Mouse (Mus musculus) CH12.LX (cell line): ENCODE results near the gene Kdm8. TPM values are rescaled to one million over a fixed set of nuclear protein-coding genes. Genes with fewer than 3 reads are reported as not detected.
A peak's percentile ranks its signal among the peaks of the same experiment; 100 is the strongest.

Experiments used
- DNase-seq: peaks from one replicate; pipeline ENCODE4 v3.0.0-alpha.2; 2013; ENCODE audit errors: extremely low read depth
- H3K27ac ChIP-seq: 2 replicates; pipeline ENCODE4 v1.5.1; 2012; ENCODE audit warnings: low read depth, mild to moderate bottlenecking, control low read depth, moderate library complexity; ENCODE audit not compliant: insufficient read depth
- H3K27me3 ChIP-seq: replicated peaks from 2 replicates; pipeline ENCODE3; 2012; ENCODE audit warnings: inconsistent platforms
- H3K36me3 ChIP-seq, 2 experiments: replicated peaks in 1 of 2; 2 replicates each; pipeline versions ENCODE3 to v1.6.1; 2012; ENCODE audit warnings: inconsistent platforms in 1 of 2, low read length in 1 of 2, mild to moderate bottlenecking in 1 of 2, mixed read lengths in 1 of 2, moderate library complexity in 1 of 2; ENCODE audit not compliant: control insufficient read depth in 1 of 2, insufficient read depth in 1 of 2
- H3K4me1 ChIP-seq, 2 experiments: 2 replicates each; pipeline ENCODE4 v1.6.1; 2012; ENCODE audit warnings: inconsistent platforms in 1 of 2, moderate library complexity in 1 of 2; ENCODE audit not compliant: insufficient read depth in 2 of 2, control insufficient read depth in 1 of 2
- H3K4me2 ChIP-seq: 2 replicates; pipeline ENCODE4 v1.6.1; 2012; ENCODE audit warnings: low read depth, mild to moderate bottlenecking, control low read depth; ENCODE audit not compliant: poor library complexity, insufficient read depth, severe bottlenecking
- H3K4me3 ChIP-seq, 3 experiments: fragments of 150-350 bp in 1 of 3; sonication (generic) in 1 of 3; replicated peaks in 1 of 3; 2 replicates each; pipeline versions ENCODE3 to v1.5.1; 2011 to 2012; ENCODE audit warnings: low read depth in 2 of 3, low read length in 2 of 3, mild to moderate bottlenecking in 2 of 3, moderate library complexity in 2 of 3, control low read depth in 1 of 3, improper control_type of control experiment in 1 of 3, inconsistent platforms in 1 of 3, mixed read lengths in 1 of 3; ENCODE audit not compliant: poor library complexity in 1 of 3
- H3K79me2 ChIP-seq: replicated peaks from 2 replicates; pipeline ENCODE4 v1.6.1; 2012; ENCODE audit warnings: mild to moderate bottlenecking, moderate library complexity; ENCODE audit not compliant: control insufficient read depth, poor library complexity, insufficient read depth, severe bottlenecking; ENCODE audit errors: extremely low read depth
- H3K9ac ChIP-seq: 2 replicates; pipeline ENCODE4 v1.6.1; 2012; ENCODE audit warnings: low read depth, mild to moderate bottlenecking, control low read depth, moderate library complexity; ENCODE audit not compliant: insufficient read depth
- H3K9me3 ChIP-seq: replicated peaks from 2 replicates; pipeline ENCODE3; 2012; ENCODE audit warnings: low read length, inconsistent platforms, mixed read lengths
- BHLHE40 ChIP-seq: IDR thresholded peaks from 2 replicates; pipeline ENCODE4 v1.6.1; 2011; ENCODE audit warnings: mild to moderate bottlenecking, low read depth, low read length, improper control_type of control experiment
- CHD1 ChIP-seq: IDR thresholded peaks from 2 replicates; pipeline ENCODE4 v1.6.1; 2012; ENCODE audit warnings: low read depth, low read length, improper control_type of control experiment, inconsistent platforms
- CTCF ChIP-seq, 2 experiments: IDR thresholded peaks in 1 of 2; conservative IDR thresholded peaks in 1 of 2; 2 replicates each; pipeline ENCODE4 v1.5.1; 2011 to 2012; ENCODE audit warnings: low read depth in 2 of 2, low read length in 2 of 2, improper control_type of control experiment in 1 of 2, inconsistent platforms in 1 of 2, mild to moderate bottlenecking in 1 of 2, moderate library complexity in 1 of 2
- ELF1 ChIP-seq: IDR thresholded peaks from 2 replicates; pipeline ENCODE4 v1.6.1; 2014; ENCODE audit warnings: low read depth, mild to moderate bottlenecking, inconsistent platforms, low read length, improper control_type of control experiment
- EP300 ChIP-seq: IDR thresholded peaks from 2 replicates; pipeline ENCODE4 v1.6.1; 2011; ENCODE audit warnings: low read length, improper control_type of control experiment
- ETS1 ChIP-seq: conservative IDR thresholded peaks from 2 replicates; pipeline ENCODE4 v1.6.1; 2012; ENCODE audit warnings: low read depth, mild to moderate bottlenecking, inconsistent platforms, low read length, improper control_type of control experiment, moderate library complexity
- HCFC1 ChIP-seq: IDR thresholded peaks from 2 replicates; pipeline ENCODE4 v1.6.1; 2012; ENCODE audit warnings: low read depth, mild to moderate bottlenecking, inconsistent platforms, low read length, improper control_type of control experiment
- IRF4 ChIP-seq: IDR thresholded peaks from 2 replicates; pipeline ENCODE4 v1.6.1; 2014; ENCODE audit warnings: low read depth, mild to moderate bottlenecking, inconsistent platforms, low read length, improper control_type of control experiment
- JUN ChIP-seq: IDR thresholded peaks from 2 replicates; pipeline ENCODE4 v1.6.1; 2011; ENCODE audit warnings: low read depth, mild to moderate bottlenecking, low read length, improper control_type of control experiment, moderate library complexity; ENCODE audit not compliant: insufficient read depth
- MAFK ChIP-seq: IDR thresholded peaks from 2 replicates; pipeline ENCODE4 v1.6.1; 2011; ENCODE audit warnings: low read length, improper control_type of control experiment; ENCODE audit not compliant: insufficient replicate concordance
- MEF2A ChIP-seq: IDR thresholded peaks from 2 replicates; pipeline ENCODE4 v1.6.1; 2014; ENCODE audit warnings: low read depth, mild to moderate bottlenecking, inconsistent platforms, low read length, improper control_type of control experiment, borderline replicate concordance
- PAX5 ChIP-seq: IDR thresholded peaks from 2 replicates; pipeline ENCODE4 v1.6.1; 2012; ENCODE audit warnings: low read length, inconsistent platforms, mixed read lengths
- POLR2A ChIP-seq: IDR thresholded peaks from 2 replicates; pipeline ENCODE4 v1.6.1; 2011; ENCODE audit warnings: low read depth, mild to moderate bottlenecking, improper control_type of control experiment, low read length
- RAD21 ChIP-seq: IDR thresholded peaks from 2 replicates; pipeline ENCODE4 v1.6.1; 2011; ENCODE audit warnings: low read depth, mild to moderate bottlenecking, low read length, improper control_type of control experiment, moderate library complexity
- RCOR1 ChIP-seq: conservative IDR thresholded peaks from 2 replicates; pipeline ENCODE4 v1.6.1; 2012; ENCODE audit warnings: low read depth, mild to moderate bottlenecking, inconsistent platforms, low read length, improper control_type of control experiment
- SIN3A ChIP-seq: IDR thresholded peaks from 2 replicates; pipeline ENCODE4 v1.6.1; 2012; ENCODE audit warnings: low read length, improper control_type of control experiment, inconsistent platforms
- SMC3 ChIP-seq: IDR thresholded peaks from 2 replicates; pipeline ENCODE4 v1.6.1; 2011; ENCODE audit warnings: low read depth, low read length, improper control_type of control experiment
- TBP ChIP-seq: conservative IDR thresholded peaks from 2 replicates; pipeline ENCODE4 v1.6.1; 2011; ENCODE audit warnings: low read depth, low read length, improper control_type of control experiment
- USF1 ChIP-seq: IDR thresholded peaks from 2 replicates; pipeline ENCODE4 v1.6.1; 2014; ENCODE audit warnings: low read depth, mild to moderate bottlenecking, inconsistent platforms, low read length, improper control_type of control experiment
- ZKSCAN1 ChIP-seq: IDR thresholded peaks from 2 replicates; pipeline ENCODE4 v1.6.1; 2012; ENCODE audit warnings: low read depth, inconsistent platforms, low read length, improper control_type of control experiment, borderline replicate concordance
- ZMIZ1 ChIP-seq: IDR thresholded peaks from 2 replicates; pipeline ENCODE4 v1.6.1; 2012; ENCODE audit warnings: low read depth, mild to moderate bottlenecking, inconsistent platforms, low read length, improper control_type of control experiment
- ZNF384 ChIP-seq: IDR thresholded peaks from 2 replicates; pipeline ENCODE4 v1.6.1; 2012; ENCODE audit warnings: low read depth, low read length, improper control_type of control experiment, inconsistent platforms
- dilution Hi-C: fragments of 300-500 bp; cut with MboI; formaldehyde crosslinking; loops from 2 replicates; pipeline ENCODE4 v1.14.3; 2020; ENCODE audit warnings: low sequenced_read_pairs; ENCODE audit not compliant: extremely low pct_unique_long_range_greater_than_20kb, extremely low pct_ligation_motif_present
- in situ Hi-C: fragments of 300-500 bp; cut with MboI; formaldehyde crosslinking; loops from 3 replicates; pipeline ENCODE4 v1.14.3; 2019; ENCODE audit warnings: low sequenced_read_pairs, low pct_ligation_motif_present, low pct_unique_long_range_greater_than_20kb, mixed read lengths
- polyA plus RNA-seq: library from polyadenylated mRNA; unstranded; fragments of >175 nt; gene quantifications from 2 replicates; pipeline ENCODE4 v1.2.1, GENCODE M21; 2012; ENCODE audit warnings: low read depth; ENCODE audit not compliant: insufficient read length
- total RNA-seq, 2 experiments: library from RNA; depleted of rRNA; stranded (reverse); fragments of 300-350 nt in 1 of 2; fragments of >200 nt in 1 of 2; gene quantifications; 2 replicates each; pipeline ENCODE4 v1.2.3; 2012 to 2014

The Kdm8 gene
- total and polyA plus RNA-seq, 3 experiments = 5.0 to 8.7 (median 6.6) TPM

DNA sequence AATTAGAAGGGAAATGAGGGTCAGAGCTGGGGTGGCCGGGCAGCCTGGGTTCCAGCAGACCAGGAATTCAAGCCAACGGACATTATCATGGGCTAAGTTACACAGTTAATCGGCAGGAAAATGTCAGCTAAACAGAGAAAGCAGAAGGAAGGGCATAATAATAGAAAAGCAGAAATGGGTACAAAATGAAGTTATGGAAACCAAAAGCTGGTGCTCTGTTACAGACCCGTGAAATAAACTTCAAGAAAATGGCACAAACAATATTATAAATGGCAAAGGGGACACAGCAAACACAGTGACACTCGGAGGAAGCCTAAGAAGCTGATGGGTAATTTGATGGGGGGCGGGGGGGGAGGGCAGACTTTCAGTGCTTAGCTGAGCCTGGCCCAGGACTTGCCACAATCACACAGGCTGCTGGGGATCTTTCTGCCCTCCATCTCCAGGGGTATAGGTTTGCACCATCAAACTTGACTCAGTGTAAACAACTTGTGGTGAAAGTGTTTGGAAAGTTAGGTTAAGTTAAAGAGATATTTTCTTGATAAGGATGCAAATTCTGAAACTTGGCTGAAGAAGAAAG lies 51.5 kb downstream of the Kdm8 start:
- Histone ChIP-seq H3K4me2 (peak overlapping the region; percentile 23; the same call in 1 of the 2 replicates), H3K4me1 (peaks cover 4 to 44% of the 10 kb centered on the region in 2 experiments; a peak in 2 of 4 replicates), H3K36me3 (no peaks in the 10 kb centered on the region), H3K4me3 (no peak overlapping the region), H3K79me2 (no peaks in the 10 kb centered on the region), H3K27me3 (peaks cover 4% of the 10 kb centered on the region), H3K9me3 (no peaks in the 10 kb centered on the region), H3K27ac (no peak overlapping the region), H3K9ac (no peak overlapping the region)
- in situ Hi-C loops = no loop called here
- dilution Hi-C loops = no loop called here
- no peak for DNase-seq
- 0 out of 2 replicates have a peak, but pooled peaks have one; percentile 22 for TF ChIP-seq EP300
- no peak for TF ChIP-seq SMC3

DNA sequence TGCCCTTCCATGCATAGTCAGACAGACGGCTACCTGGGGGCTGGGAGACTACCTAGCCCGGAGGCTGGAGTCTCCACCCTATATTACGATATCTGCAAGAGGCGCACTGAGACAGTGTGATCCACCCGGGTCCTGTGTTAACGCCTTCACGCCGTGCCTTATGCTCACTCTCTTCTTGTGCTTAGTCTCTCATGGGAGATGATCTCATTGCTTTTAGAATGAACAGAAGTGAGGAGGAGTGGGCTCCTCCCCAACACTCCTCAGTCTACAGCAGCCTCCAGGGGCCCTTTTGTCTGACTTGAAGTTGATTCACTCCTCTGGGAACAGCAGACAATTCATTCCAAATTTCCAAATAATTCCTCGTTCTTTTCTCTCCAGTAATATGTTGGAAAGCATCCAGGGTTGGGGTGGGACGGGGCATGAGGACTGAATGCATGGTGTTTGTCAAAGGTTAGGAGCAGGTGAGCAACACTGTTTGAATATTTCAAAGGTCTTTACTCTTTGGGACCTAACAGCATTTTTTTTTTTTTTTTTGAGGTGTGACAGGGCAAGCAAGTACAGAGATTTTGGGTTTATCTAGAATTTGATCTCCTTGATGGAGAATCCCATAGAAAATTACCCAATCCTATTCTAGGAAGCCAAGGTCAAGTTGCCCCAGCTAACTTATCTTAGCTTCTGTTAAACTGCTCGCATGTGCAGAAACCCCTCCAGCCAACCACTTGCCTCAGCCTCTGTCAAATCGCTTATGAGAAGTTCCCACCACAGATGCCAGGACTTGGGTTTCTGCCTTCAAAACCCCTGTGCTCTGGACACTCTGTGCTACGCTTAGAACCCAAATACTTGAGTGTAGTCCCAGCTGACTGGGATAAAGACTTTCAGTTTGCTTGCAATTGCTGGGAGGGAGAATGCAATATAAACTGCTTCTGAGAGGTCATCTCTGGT lies 55.7 kb downstream of the Kdm8 start:
- Histone ChIP-seq H3K4me3 (no peak overlapping the region), H3K36me3 (no peaks in the 10 kb centered on the region), H3K27me3 (no peaks in the 10 kb centered on the region), H3K9me3 (no peaks in the 10 kb centered on the region), H3K9ac (no peak overlapping the region), H3K4me2 (peak overlapping the region; percentile 65), H3K27ac (no peak overlapping the region), H3K4me1 (peaks cover 4 to 48% of the 10 kb centered on the region in 2 experiments; a peak in 2 of 4 replicates), H3K79me2 (no peaks in the 10 kb centered on the region)
- in situ Hi-C loops (no loop called here), dilution Hi-C loops (no loop called here)
- DNase-seq = no peak
- TF ChIP-seq BHLHE40 (no peak), EP300 (no peak), ELF1 (no peak), ZNF384 (peak; percentile 35; the same call in 1 of the 2 replicates), JUN (peak; percentile 10; the same call in 1 of the 2 replicates), PAX5 (no peak), ZMIZ1 (no peak), CTCF (conservative IDR thresholded peaks at IDR 0.05 in 1 of 2, IDR thresholded peaks at IDR 0.05 in 1 of 2; ENCODE audit: low read depth in 2 of 2, low read length in 2 of 2) (no peak)

DNA sequence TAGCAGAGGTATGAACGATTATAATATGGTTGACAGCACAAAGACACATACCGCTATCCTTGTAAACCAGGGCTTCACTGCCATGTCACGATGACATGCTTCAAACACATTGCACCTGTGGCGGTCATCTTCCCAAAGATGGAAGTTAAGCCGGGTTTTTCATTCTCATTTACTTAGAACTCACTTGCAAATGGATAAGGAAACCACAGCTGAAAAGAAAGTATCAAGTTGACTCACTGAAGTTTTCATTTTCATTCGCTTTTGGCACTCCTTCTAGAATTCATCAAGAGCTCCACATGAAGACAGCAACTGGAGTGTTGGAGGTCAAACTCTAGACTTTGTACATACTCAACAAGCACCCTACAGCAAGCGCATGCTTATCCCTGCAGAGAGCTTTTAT lies 56.4 kb downstream of the Kdm8 start:
- DNase-seq = no peak
- Histone ChIP-seq H3K4me1 (peaks cover 4 to 41% of the 10 kb centered on the region in 2 experiments; a peak in 2 of 4 replicates), H3K27me3 (no peaks in the 10 kb centered on the region), H3K27ac (no peak overlapping the region), H3K36me3 (no peaks in the 10 kb centered on the region), H3K4me3 (no peak overlapping the region), H3K79me2 (no peaks in the 10 kb centered on the region), H3K9me3 (no peaks in the 10 kb centered on the region), H3K9ac (no peak overlapping the region), H3K4me2 (peak overlapping the region; percentile 65)
- dilution Hi-C loops = no loop called here
- in situ Hi-C loops = no loop called here
- TF ChIP-seq IRF4 (peak; percentile 92), POLR2A (no peak), ZNF384 (no peak), TBP (no peak), ZKSCAN1 (no peak), RAD21 (no peak; the same call in none of the 2 replicates), ETS1 (peak; percentile 77), USF1 (no peak), MEF2A (peak; percentile 66; the same call in 1 of the 2 replicates), SIN3A (peak; percentile 74), RCOR1 (peak; percentile 89), ZMIZ1 (no peak), CTCF (conservative IDR thresholded peaks at IDR 0.05 in 1 of 2, IDR thresholded peaks at IDR 0.05 in 1 of 2; ENCODE audit: low read depth in 2 of 2, low read length in 2 of 2) (no peak), CHD1 (0 out of 2 replicates have a peak, but pooled peaks have one; percentile 46), MAFK (peak; percentile 79), HCFC1 (peak; percentile 27; the same call in 1 of the 2 replicates)
